Mouse (Mus musculus) hematopoietic stem cell, adult 5-6 weeks (primary cell): Measurements from ENCODE around the gene Nit2. TPM values are rescaled to one million over a fixed set of nuclear protein-coding genes. Genes with fewer than 3 reads are reported as not detected.
"Not testable (repeated sequence)": the region's sequence is repeated elsewhere in the genome, so short reads cannot be mapped to it uniquely, and the experiment has no call there.

Experiments
- ATAC-seq, 2 experiments: fragments of 125-278 bp in 1 of 2; replicated peaks in 1 of 2; 2 replicates each; pipeline ENCODE4 v1.8.0; 2016 to 2017; ENCODE audit warnings: inconsistent platforms in 2 of 2, mild to moderate bottlenecking in 2 of 2, moderate number of reproducible peaks in 2 of 2, low read depth in 1 of 2, moderate TSS enrichment in 1 of 2; ENCODE audit not compliant: low FRiP score in 2 of 2, poor library complexity in 2 of 2, severe bottlenecking in 2 of 2, insufficient read depth in 1 of 2, low TSS enrichment in 1 of 2
- total RNA-seq: library from RNA; stranded (forward); fragments of 172-1452, 232-1000 nt; gene quantifications from 2 replicates; pipeline ENCODE4 v1.2.3, GENCODE M21; 2017

Gene Nit2
- 31.5 and 38.8 TPM in 2 replicates for total RNA-seq

- ATAC-seq, result peak; percentile 94 to 97
Observed at GRCm38 (mm10) chr16:57166611-57167513, at the start of gene Nit2. Nit2 (minus strand) TSS chr16:57167341.

GRCm38 (mm10) chr16:57215957-57216356 lies 48.8 kb upstream of the Nit2 start:
- ATAC-seq, result peak; percentile 85

DNA sequence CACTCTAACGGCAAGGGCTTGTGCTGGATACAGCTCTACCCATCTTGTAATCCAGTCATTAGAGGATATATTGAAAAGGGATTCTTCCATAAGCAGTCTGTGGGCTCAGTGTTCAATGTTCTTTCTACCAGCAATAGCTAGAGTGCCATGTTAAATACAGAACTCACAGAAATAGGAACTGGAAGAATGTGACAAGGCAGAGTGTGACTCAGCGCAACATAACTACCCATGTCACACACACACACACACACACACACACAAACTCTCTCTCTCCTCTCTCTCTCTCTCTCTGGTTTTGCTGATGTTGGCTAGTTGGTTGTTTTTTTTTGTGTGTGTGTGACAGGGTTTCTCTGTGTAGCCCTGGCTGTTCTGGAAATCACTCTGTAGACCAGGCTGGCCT lies 43.9 kb upstream of the Nit2 start:
- ATAC-seq, result peak; percentile 57 to 65; a peak in 3 of 4 replicates

DNA sequence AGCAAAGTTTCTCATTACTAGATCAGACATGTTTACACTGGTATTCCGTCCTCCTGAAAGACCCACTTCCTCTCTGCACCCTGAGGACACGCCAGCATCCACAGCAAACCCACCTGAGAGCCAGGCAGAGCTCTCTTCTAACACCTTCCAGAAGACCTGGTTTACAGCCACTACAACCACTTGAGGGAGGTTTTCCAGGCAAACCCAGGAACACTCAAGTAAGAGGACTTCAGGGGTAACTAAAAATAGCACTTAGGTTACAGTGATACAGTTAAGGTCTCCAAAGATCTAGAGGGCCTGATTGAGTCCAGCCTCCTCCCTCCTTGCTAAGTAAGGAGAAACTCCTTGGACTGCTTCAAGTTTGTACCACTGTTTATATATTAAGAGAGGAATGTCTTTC lies 41.2 kb upstream of the Nit2 start:
- no peak for ATAC-seq

GRCm38 (mm10) chr16:57197281-57197680 lies 30.1 kb upstream of the Nit2 start:
- no peak for ATAC-seq

DNA sequence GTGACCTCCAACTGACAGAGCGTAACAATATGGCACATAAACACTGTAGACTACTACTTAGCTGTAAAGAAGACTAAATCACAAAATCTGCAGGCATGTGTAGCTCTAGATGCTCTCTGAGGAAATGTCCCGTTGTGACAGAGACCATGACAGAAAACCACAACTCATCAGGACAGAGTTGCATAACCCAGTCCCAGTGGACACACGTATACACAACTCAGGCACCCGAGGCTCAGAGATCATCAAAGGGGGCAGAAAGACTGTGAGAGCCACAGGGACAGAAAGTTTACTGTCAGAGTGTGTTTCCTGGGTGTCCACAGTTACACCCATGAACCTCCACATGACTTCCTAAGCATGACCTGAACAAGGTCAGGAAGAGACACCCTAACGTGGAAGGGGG lies 29.4 kb upstream of the Nit2 start:
- ATAC-seq, result peak; percentile 27 to 60; a peak in 1 of 4 replicates

DNA sequence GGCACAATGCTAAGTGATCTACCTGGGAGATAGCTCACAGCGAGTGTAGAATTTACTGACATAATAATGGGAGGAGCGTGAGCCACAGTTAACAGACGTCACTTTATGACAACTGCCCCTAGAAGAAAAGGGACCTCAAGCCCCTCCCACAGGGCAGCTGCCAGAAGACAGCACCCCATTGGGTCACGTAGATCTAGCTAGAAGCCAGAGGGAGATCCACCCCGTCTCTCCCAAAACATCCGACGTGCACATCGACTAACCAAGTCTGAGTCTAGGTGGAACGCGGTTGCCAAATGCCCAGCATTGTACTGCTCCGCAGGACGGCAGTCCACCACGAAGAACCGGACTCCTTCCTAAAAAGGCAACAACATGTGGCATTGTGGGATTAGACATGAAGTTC lies 24.1 kb upstream of the Nit2 start:
- no peak for ATAC-seq

- ATAC-seq, result no peak
Observed at GRCm38 (mm10) chr16:57190390-57190789, 23.2 kb upstream of the Nit2 start.

GRCm38 (mm10) chr16:57189493-57189892 lies 22.4 kb upstream of the Nit2 start:
- ATAC-seq, result peak; percentile 97 to 100

GRCm38 (mm10) chr16:57186618-57187017 lies 19.5 kb upstream of the Nit2 start:
- ATAC-seq, result no peak

DNA sequence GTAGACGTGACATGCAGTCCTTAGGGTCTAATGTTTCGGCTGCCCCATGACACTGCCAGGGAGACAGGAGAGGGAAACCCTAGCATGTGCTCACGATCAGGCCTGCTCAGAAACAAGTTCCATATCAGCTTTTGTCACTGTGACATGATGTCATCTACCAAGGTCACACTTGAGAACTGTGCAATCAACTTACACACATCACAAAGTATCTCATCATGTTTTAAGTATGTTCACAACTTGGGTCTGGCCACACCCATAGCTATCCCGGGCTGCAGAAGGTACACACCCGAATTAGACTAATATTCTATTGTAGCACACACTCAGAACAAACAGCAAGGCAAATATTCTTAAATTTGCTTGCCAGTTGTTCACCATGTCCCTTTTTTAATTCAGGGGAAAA lies 14.9 kb upstream of the Nit2 start:
- no peak for ATAC-seq

DNA sequence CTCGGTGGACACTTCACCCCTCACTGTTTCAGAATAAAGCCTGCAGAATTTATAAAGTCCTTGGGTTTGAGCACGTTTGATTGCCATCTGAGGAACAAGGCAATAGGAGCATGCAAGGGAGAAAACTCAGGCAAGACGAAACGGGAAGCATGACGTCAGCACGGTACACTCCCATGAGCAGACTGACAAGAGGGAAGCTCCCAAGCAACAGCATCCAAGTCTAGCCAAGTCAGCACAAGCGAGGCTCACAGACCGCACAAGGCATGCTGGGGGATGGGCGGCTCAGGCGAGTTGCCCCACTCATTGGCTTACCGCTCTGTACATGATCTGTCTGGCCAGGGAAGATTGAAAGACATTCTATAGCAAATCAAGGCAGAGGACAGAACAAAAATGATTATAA lies 14.0 kb upstream of the Nit2 start:
- ATAC-seq, result no peak

DNA sequence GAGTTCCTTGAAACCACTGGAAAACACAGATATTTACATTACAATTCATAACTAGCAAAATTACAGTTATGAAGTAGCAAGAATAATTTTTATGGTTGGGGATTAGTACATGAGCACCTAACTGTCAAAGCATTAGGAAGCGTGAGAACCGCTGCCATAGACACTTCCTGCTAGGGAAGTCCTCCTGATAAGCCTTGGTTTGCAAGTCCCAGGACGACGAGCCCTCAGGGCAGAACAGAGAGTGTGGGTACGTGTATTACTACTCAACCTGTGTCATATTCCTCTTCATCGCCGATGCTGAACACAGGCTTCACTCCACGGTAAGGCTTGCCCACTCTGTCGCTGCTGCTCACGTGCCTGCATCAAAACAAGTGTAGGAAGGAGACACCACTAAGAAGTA lies 10.5 kb upstream of the Nit2 start:
- ATAC-seq, result no peak; a peak in 1 of 4 replicates

GRCm38 (mm10) chr16:57177254-57177653 lies 10.1 kb upstream of the Nit2 start:
- ATAC-seq, result peak; percentile 75 to 78

GRCm38 (mm10) chr16:57176276-57176675 lies 9.1 kb upstream of the Nit2 start:
- no peak for ATAC-seq

- ATAC-seq, result no peak
Observed at GRCm38 (mm10) chr16:57175751-57176150, 8.6 kb upstream of the Nit2 start.

- not testable (repeated sequence) for ATAC-seq
Observed at GRCm38 (mm10) chr16:57174480-57174879, 7.3 kb upstream of the Nit2 start.

DNA sequence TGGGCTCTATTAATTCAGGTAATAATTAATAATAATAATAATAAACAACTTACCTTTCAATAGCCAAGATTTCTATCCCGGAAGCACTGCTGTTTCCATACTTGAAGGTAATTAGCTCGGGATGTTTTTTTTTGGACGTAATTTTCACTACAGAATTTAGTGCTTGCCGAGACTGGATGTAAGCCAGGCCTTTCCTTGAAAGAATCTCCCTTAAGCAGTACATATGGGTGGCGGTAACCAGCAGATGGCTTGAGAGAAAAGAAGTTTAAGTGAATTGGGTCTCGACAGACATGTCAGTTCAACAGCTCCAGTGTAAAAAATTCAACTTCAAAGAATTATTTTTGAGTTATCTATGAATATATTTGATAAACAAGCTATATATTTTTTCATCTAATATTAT lies 4.4 kb upstream of the Nit2 start:
- no peak for ATAC-seq

GRCm38 (mm10) chr16:57171161-57171560 lies 4.0 kb upstream of the Nit2 start:
- no peak for ATAC-seq
